Mouse (Mus musculus) C2C12 (cell line): ENCODE measurements around the gene Tpm1.

Experiments used
- CEBPB ChIP-seq: IDR thresholded peaks from one replicate; pipeline ENCODE4 v1.6.1; 2011; ENCODE audit warnings: low read depth, mild to moderate bottlenecking, control low read depth, moderate library complexity
- CTCF ChIP-seq: IDR thresholded peaks from one replicate; pipeline ENCODE4 v1.5.1; 2011; ENCODE audit not compliant: control insufficient read depth, insufficient read depth, insufficient read length
- FOSL1 ChIP-seq: IDR thresholded peaks from one replicate; pipeline ENCODE4 v1.8.0; 2011; ENCODE audit warnings: mild to moderate bottlenecking, low read length; ENCODE audit not compliant: poor library complexity, insufficient read depth, severe bottlenecking
- MAX ChIP-seq: IDR thresholded peaks from one replicate; pipeline ENCODE4 v1.6.1; 2011; ENCODE audit warnings: mild to moderate bottlenecking, control low read depth
- MYOD1 ChIP-seq: IDR thresholded peaks from one replicate; pipeline ENCODE4 v1.6.1; 2011; ENCODE audit warnings: low read depth; ENCODE audit not compliant: control insufficient read depth, insufficient read length
- MYOG ChIP-seq: IDR thresholded peaks from one replicate; pipeline ENCODE4 v1.6.1; 2011; ENCODE audit not compliant: control insufficient read depth, insufficient read length; ENCODE audit errors: extremely low read depth
- USF1 ChIP-seq: IDR thresholded peaks from one replicate; pipeline ENCODE4 v1.6.1; 2011; ENCODE audit warnings: low read depth, mild to moderate bottlenecking, control low read depth, moderate library complexity

DNA sequence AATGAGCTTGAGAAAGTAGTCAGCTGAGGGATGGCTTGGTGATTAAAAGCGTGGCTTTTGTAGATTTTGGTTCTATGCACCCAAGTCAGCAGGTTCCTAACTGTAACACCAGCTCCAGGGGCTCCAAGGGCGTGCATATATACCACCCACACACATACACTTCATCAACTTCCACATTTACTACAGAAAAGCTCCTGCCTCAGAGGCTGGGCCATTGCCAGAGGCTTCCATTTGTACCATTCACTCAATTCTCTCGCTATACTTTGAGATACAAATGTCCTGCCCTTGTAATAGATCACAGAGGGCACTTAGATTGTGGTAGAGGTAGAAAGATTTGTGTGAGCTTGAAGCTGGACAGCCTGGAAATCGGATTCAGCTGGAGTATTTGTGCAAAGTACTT, 47.7 kb downstream of the Tpm1 start:
- no peak for TF ChIP-seq CTCF
- TF ChIP-seq MAX, result no peak
- no peak for TF ChIP-seq USF1
- no peak for TF ChIP-seq CEBPB
- TF ChIP-seq MYOD1, result no peak
- no peak for TF ChIP-seq FOSL1
- TF ChIP-seq MYOG, result no peak
